Mouse (Mus musculus) adrenal gland, postnatal 14 days (tissue): ENCODE measurements around the gene Pld3. TPM values are rescaled to one million over a fixed set of nuclear protein-coding genes. Genes with fewer than 3 reads are reported as not detected.

ENCODE experiments used
- DNase-seq: peaks from one replicate; pipeline ENCODE4 v3.0.0; 2021; ENCODE audit warnings: mixed read lengths
- long read RNA-seq, 2 experiments: library from polyadenylated mRNA; stranded (forward); transcript quantifications; one replicate each; pipeline ENCODE4 v2.0.0; 2021
- total RNA-seq: library from RNA; stranded (reverse); gene quantifications from 2 replicates; pipeline ENCODE4 v1.2.3, GENCODE M21; 2021

Gene Pld3
- 87.2 and 100 TPM in 2 replicates for total RNA-seq
- long read RNA-seq, experiment 1, transcript Pld3-201 (14 exons, 2,282 nt): major isoform, 59 of 213 reads
- long read RNA-seq, experiment 1, partial matches to known transcripts: 129 of 213 reads
- long read RNA-seq, experiment 1, other reads (novel, unspliced or antisense): 25 of 213 reads
- long read RNA-seq, experiment 2, transcript Pld3-201 (14 exons, 2,282 nt): major isoform, 48 of 139 reads
- long read RNA-seq, experiment 2, partial matches to known transcripts: 82 of 139 reads
- long read RNA-seq, experiment 2, other reads (novel, unspliced or antisense): 9 of 139 reads

GRCm38 (mm10) chr7:27552931-27553513, at the start of gene Pld3, which contains the start of gene 2310022A10Rik:
Gene Pld3, minus strand, starts transcription at chr7:27553218.
Gene 2310022A10Rik, plus strand, starts transcription at chr7:27553233.
- DNase-seq: peak; percentile 98

- no peak for DNase-seq
Measured at GRCm38 (mm10) chr7:27602161-27602560, 49.1 kb upstream of the Pld3 start.

GRCm38 (mm10) chr7:27601628-27602027, 48.6 kb upstream of the Pld3 start:
- no peak for DNase-seq

GRCm38 (mm10) chr7:27598053-27598452, 45.0 kb upstream of the Pld3 start:
- DNase-seq: no peak

- peak; percentile 60 for DNase-seq
Measured at GRCm38 (mm10) chr7:27596586-27597503, 43.8 kb upstream of the Pld3 start.

- peak; percentile 43 for DNase-seq
Measured at GRCm38 (mm10) chr7:27592934-27593645, 40.1 kb upstream of the Pld3 start.

- peak; percentile 40 for DNase-seq
Measured at GRCm38 (mm10) chr7:27592217-27592929, 39.4 kb upstream of the Pld3 start.

- peak; percentile 95 for DNase-seq
Measured at GRCm38 (mm10) chr7:27591266-27592216, 38.5 kb upstream of the Pld3 start, which contains the start of gene Akt2. Gene Akt2, plus strand, starts transcription at chr7:27591552.

- DNase-seq: no peak
Measured at GRCm38 (mm10) chr7:27590566-27591213, 37.7 kb upstream of the Pld3 start.

- no peak for DNase-seq
Measured at GRCm38 (mm10) chr7:27590088-27590487, 37.1 kb upstream of the Pld3 start.

GRCm38 (mm10) chr7:27587741-27588140, 34.7 kb upstream of the Pld3 start:
- DNase-seq: no peak

GRCm38 (mm10) chr7:27586861-27587260, 33.8 kb upstream of the Pld3 start:
- no peak for DNase-seq

GRCm38 (mm10) chr7:27580380-27581174, 27.6 kb upstream of the Pld3 start:
- peak; percentile 77 for DNase-seq

GRCm38 (mm10) chr7:27578465-27578864, 25.4 kb upstream of the Pld3 start:
- no peak for DNase-seq

GRCm38 (mm10) chr7:27577589-27577988, 24.6 kb upstream of the Pld3 start:
- no peak for DNase-seq

- DNase-seq: peak; percentile 87
Measured at GRCm38 (mm10) chr7:27576914-27577313, 23.9 kb upstream of the Pld3 start.

- DNase-seq: peak; percentile 47
Measured at GRCm38 (mm10) chr7:27574124-27574880, 21.3 kb upstream of the Pld3 start.

- no peak for DNase-seq
Measured at GRCm38 (mm10) chr7:27572133-27572532, 19.1 kb upstream of the Pld3 start.
